10 mouse cellular contexts compared by ENCODE assay signal in genomic region chr19:29203337-29203736, GRCm38 (mm10). TPM values are rescaled to one million over a fixed set of nuclear protein-coding genes. Genes with fewer than 3 reads are reported as not detected.
DNase-seq lines count a peak whose midpoint lies in the region; ATAC-seq and TF ChIP-seq lines count a peak whose summit lies in the region.
"Had no signal": no experiment of that assay in that cellular context is flagged by ENCODE, and none has a peak within 500 bp of the region (broad histone marks: within the 10 kb centered on the region; RNA-seq: fewer than 3 reads in every experiment).

No protein-coding gene starts in this region.

- no peak overlapping the region for H3K9ac ChIP-seq in hindbrain, postnatal 0 days (replicated peaks; ENCODE audit: low read length)
- no peak overlapping the region for H3K9ac ChIP-seq in hindbrain, embryonic 13.5 days
- peak overlapping the region; percentile 28; the same call in 1 of the 2 replicates for H3K9ac ChIP-seq in liver, embryonic 14.5 days (replicated peaks)
- H3K9ac ChIP-seq: embryonic facial prominence, embryonic 12.5 days had no signal

- TF ChIP-seq EP300 in liver, embryonic 14.5 days (IDR thresholded peaks at IDR 0.05; ENCODE audit: low read depth), result peak; percentile 77

- H3K4me1 ChIP-seq in hindbrain, postnatal 0 days (ENCODE audit: insufficient read depth, low read length), result no peaks in the 10 kb centered on the region
- H3K4me1 ChIP-seq in hindbrain, embryonic 13.5 days (replicated peaks), result no peaks in the 10 kb centered on the region
- no peaks in the 10 kb centered on the region; the same call in 1 of the 2 replicates for H3K4me1 ChIP-seq in bone marrow, adult 2 months (ENCODE audit: control insufficient read depth, insufficient read depth, low read length)
- H3K4me1 ChIP-seq in liver, embryonic 14.5 days (replicated peaks; ENCODE audit: control insufficient read depth in 2 of 2, insufficient read depth in 2 of 2, low read length in 1 of 2), result peaks cover 14 to 23% of the 10 kb centered on the region in 2 experiments

- peak; percentile 21 for TF ChIP-seq CTCF in hindbrain, postnatal 0 days (IDR thresholded peaks at IDR 0.05; ENCODE audit: low read depth)
- TF ChIP-seq CTCF in bone marrow, adult 2 months (IDR thresholded peaks at IDR 0.05; ENCODE audit: control insufficient read depth, insufficient read depth, low read length), result peak; percentile 24; the same call in 1 of the 2 replicates
- peak; percentile 76 for TF ChIP-seq CTCF in liver, embryonic 14.5 days (IDR thresholded peaks at IDR 0.05; ENCODE audit: low read depth)

- DNase-seq in hindbrain, postnatal 0 days (ENCODE audit: low spot score), result no peak
- DNase-seq in liver, embryonic 14.5 days (ENCODE audit: low read depth in 3 of 3, low spot score in 3 of 3), result peak; percentile 58 to 62 (median 60)
- DNase-seq in adrenal gland, adult 2 months, result no peak
- DNase-seq in thymus, postnatal 25 days, result no peak
- DNase-seq: kidney, postnatal 25 days; right cerebral cortex, postnatal 4 days had no signal

- no peaks in the 10 kb centered on the region for H3K36me3 ChIP-seq in hindbrain, postnatal 0 days (ENCODE audit: insufficient read depth, low read length)
- no peaks in the 10 kb centered on the region for H3K36me3 ChIP-seq in hindbrain, embryonic 13.5 days
- H3K36me3 ChIP-seq in liver, embryonic 14.5 days (replicated peaks; ENCODE audit: control insufficient read depth, insufficient read depth, low read depth), result no peaks in the 10 kb centered on the region
- H3K36me3 ChIP-seq: embryonic facial prominence, embryonic 12.5 days had no signal

- no peaks in the 10 kb centered on the region for H3K9me3 ChIP-seq in hindbrain, postnatal 0 days (ENCODE audit: low read length)
- H3K9me3 ChIP-seq in hindbrain, embryonic 13.5 days, result 0 out of 2 replicates have a peak, but pooled peaks cover 6% of the 10 kb centered on the region
- no peaks in the 10 kb centered on the region for H3K9me3 ChIP-seq in liver, embryonic 14.5 days (ENCODE audit: control insufficient read depth, low read length)
- H3K9me3 ChIP-seq: embryonic facial prominence, embryonic 12.5 days had no signal

- no peak overlapping the region for H3K27ac ChIP-seq in hindbrain, postnatal 0 days
- no peak overlapping the region for H3K27ac ChIP-seq in hindbrain, embryonic 13.5 days
- no peak overlapping the region for H3K27ac ChIP-seq in bone marrow, adult 2 months (ENCODE audit: control insufficient read depth, insufficient read depth, low read depth, low read length, poor library complexity)
- H3K27ac ChIP-seq in liver, embryonic 14.5 days, result peak overlapping the region; percentile 63
- H3K27ac ChIP-seq: embryonic facial prominence, embryonic 12.5 days had no signal

- ATAC-seq in hindbrain, postnatal 0 days, result no peak
- no peak for ATAC-seq in hindbrain, embryonic 13.5 days (ENCODE audit: low FRiP score)
- peak; percentile 37 for ATAC-seq in CD4-positive, CD25-positive, alpha-beta regulatory T cell, adult 4 months
- peak; percentile 87 for ATAC-seq in liver, embryonic 14.5 days (ENCODE audit: insufficient read depth)

- WGBS in hindbrain, postnatal 0 days, result 64% methylated on average over 2 of the region's 2 CpGs
- WGBS in hindbrain, embryonic 13.5 days, result 80% methylated on average over 2 of the region's 2 CpGs
- 52% methylated on average over 2 of the region's 2 CpGs for WGBS in bone marrow, adult 2 months
- WGBS in liver, embryonic 14.5 days (ENCODE audit: insufficient replicate concordance), result 9% methylated on average over 2 of the region's 2 CpGs

- no peak for TF ChIP-seq POLR2A in bone marrow, adult 2 months (IDR thresholded peaks at IDR 0.05; ENCODE audit: borderline replicate concordance, control insufficient read depth, low read depth, low read length)

- no peak overlapping the region for H3K4me2 ChIP-seq in hindbrain, postnatal 0 days (ENCODE audit: low read depth, low read length)
- no peak overlapping the region for H3K4me2 ChIP-seq in hindbrain, embryonic 13.5 days
- peak overlapping the region; percentile 48 for H3K4me2 ChIP-seq in liver, embryonic 14.5 days (ENCODE audit: low read depth)
- H3K4me2 ChIP-seq: embryonic facial prominence, embryonic 12.5 days had no signal

- no peaks in the 10 kb centered on the region for H3K27me3 ChIP-seq in hindbrain, postnatal 0 days (ENCODE audit: insufficient read depth, low read length)
- H3K27me3 ChIP-seq in hindbrain, embryonic 13.5 days, result no peaks in the 10 kb centered on the region
- H3K27me3 ChIP-seq in liver, embryonic 14.5 days (ENCODE audit: control insufficient read depth, insufficient read depth, low read length), result no peaks in the 10 kb centered on the region
- H3K27me3 ChIP-seq: embryonic facial prominence, embryonic 12.5 days had no signal

- no peak overlapping the region for H3K4me3 ChIP-seq in hindbrain, postnatal 0 days (ENCODE audit: low read length)
- no peak overlapping the region for H3K4me3 ChIP-seq in hindbrain, embryonic 13.5 days
- no peak overlapping the region for H3K4me3 ChIP-seq in bone marrow, adult 2 months (replicated peaks; ENCODE audit: control insufficient read depth, low read depth, low read length)
- H3K4me3 ChIP-seq in liver, embryonic 14.5 days (ENCODE audit: insufficient read depth in 1 of 2, low read depth in 2 of 2, low read length in 2 of 2), result no peak overlapping the region
- H3K4me3 ChIP-seq: embryonic facial prominence, embryonic 12.5 days had no signal

RNA-seq across cellular contexts. Expression of gene Jak2, which starts 48.3 kb away (rescaled TPM):
- total RNA-seq in hindbrain, postnatal 0 days (2014; rRNA removed), result 18.8 and 25.7 TPM in 2 replicates
- 9.5 and 9.8 TPM in 2 replicates for polyA plus RNA-seq in hindbrain, postnatal 0 days (2015; fragmentation: Nextera tagmentation; extraction: Ambion mirVana)
- 12.1 and 12.3 TPM in 2 replicates for polyA plus RNA-seq in hindbrain, embryonic 13.5 days (2015; fragmentation: Nextera tagmentation; extraction: Ambion mirVana)
- polyA plus RNA-seq in CD4-positive, CD25-positive, alpha-beta regulatory T cell, adult 4 months (2017; shearing (Covaris generic)), result 10 to 100 TPM; 14.9 to 19.1 TPM
- polyA plus RNA-seq in bone marrow, adult 2 months (2011; ENCODE audit: insufficient read depth, insufficient read length, low replicate concordance, missing spikeins), result 13.6 and 21.3 TPM in 2 replicates
- polyA plus RNA-seq in liver, embryonic 14.5 days (2012; rRNA removed), result 8.6 and 13.9 TPM in 2 replicates
- polyA plus RNA-seq in liver, embryonic 14.5 days (2014; fragmentation: Nextera tagmentation; extraction: Ambion mirVana), result 16.0 and 19.4 TPM in 2 replicates
- total RNA-seq in adrenal gland, adult 2 months (2021), result 10 to 100 TPM; 18.2 to 19.2 TPM
- polyA plus RNA-seq in adrenal gland, adult 2 months (2012; rRNA removed), result 3.1 and 3.2 TPM in 2 replicates

Comparison
In these comparisons a context has a peak if more than half of its experiments do, and no peak if none do; other contexts are left out.
1. ATAC-seq: peak in CD4-positive, CD25-positive, alpha-beta regulatory T cell, adult 4 months (single experiment) and liver, embryonic 14.5 days (single experiment); none in hindbrain, postnatal 0 days (single experiment) and hindbrain, embryonic 13.5 days (single experiment).
2. DNase-seq: peak in liver, embryonic 14.5 days (3 of 3); none in hindbrain, postnatal 0 days (single experiment), adrenal gland, adult 2 months (single experiment) and thymus, postnatal 25 days (single experiment).
3. CTCF ChIP-seq: peak in every context shown above with its lines; median percentile 76 in liver, embryonic 14.5 days; 24 in bone marrow, adult 2 months; 21 in hindbrain, postnatal 0 days.